Mouse (Mus musculus) gastrocnemius, postnatal 4 days (tissue): ENCODE measurements at regions not wholly inside any gene's neighbourhood (a gene's known extent, or its start where the extent isn't known, plus 50 kb on each side); places are given as distances from the start of the nearest gene placed in this dataset.

Source experiments
- DNase-seq, 2 experiments: peaks; one replicate each; pipeline ENCODE4 v3.0.0; 2021 to 2022; ENCODE audit warnings: low spot score in 2 of 2, mixed read lengths in 2 of 2

- DNase-seq: no peak
Observed at GRCm38 (mm10) chr8:11977121-11977520, 136.8 kb downstream of the Tex29 start.

- no peak for DNase-seq
Observed at GRCm38 (mm10) chr8:11979056-11979455, 138.8 kb downstream of the Tex29 start.

GRCm38 (mm10) chr8:11981458-11981857, 141.2 kb downstream of the Tex29 start:
- DNase-seq: no peak

- DNase-seq: no peak
Observed at GRCm38 (mm10) chr8:11990024-11990423, 149.8 kb downstream of the Tex29 start.

- peak in 1 of 2 experiments; percentile 53 for DNase-seq
Observed at GRCm38 (mm10) chr8:11999736-12000458, 159.6 kb downstream of the Tex29 start.

- no peak for DNase-seq
Observed at GRCm38 (mm10) chr8:12000459-12000789, 160.2 kb downstream of the Tex29 start.

GRCm38 (mm10) chr8:12004241-12004640, 164.0 kb downstream of the Tex29 start:
- DNase-seq: no peak

- no peak for DNase-seq
Observed at GRCm38 (mm10) chr8:12012769-12013168, 172.5 kb downstream of the Tex29 start.

GRCm38 (mm10) chr8:12017750-12018149, 177.5 kb downstream of the Tex29 start:
- DNase-seq: no peak

- no peak for DNase-seq
Observed at GRCm38 (mm10) chr8:12019272-12019671, 179.0 kb downstream of the Tex29 start.

- DNase-seq: no peak
Observed at GRCm38 (mm10) chr8:12023669-12024390, 183.6 kb downstream of the Tex29 start.

- DNase-seq: no peak
Observed at GRCm38 (mm10) chr8:12030363-12031116, 190.3 kb downstream of the Tex29 start.

- no peak for DNase-seq
Observed at GRCm38 (mm10) chr8:12031796-12032195, 191.5 kb downstream of the Tex29 start.

GRCm38 (mm10) chr8:12032386-12032785, 192.1 kb downstream of the Tex29 start:
- no peak for DNase-seq

GRCm38 (mm10) chr8:12036349-12036748, 196.1 kb downstream of the Tex29 start:
- no peak for DNase-seq

GRCm38 (mm10) chr8:12040924-12041323, 200.7 kb downstream of the Tex29 start:
- DNase-seq: no peak

GRCm38 (mm10) chr8:12041662-12042061, 201.4 kb downstream of the Tex29 start:
- DNase-seq: no peak

- DNase-seq: no peak
Observed at GRCm38 (mm10) chr8:12050841-12051240, 210.6 kb downstream of the Tex29 start.

GRCm38 (mm10) chr8:12051357-12051756, 211.1 kb downstream of the Tex29 start:
- DNase-seq: no peak

- DNase-seq: no peak
Observed at GRCm38 (mm10) chr8:12055931-12056330, 215.7 kb downstream of the Tex29 start.

- no peak for DNase-seq
Observed at GRCm38 (mm10) chr8:12061237-12061636, 217.4 kb upstream of the A230072I06Rik start.

GRCm38 (mm10) chr8:12062710-12063109, 215.9 kb upstream of the A230072I06Rik start:
- DNase-seq: no peak
